Mouse (Mus musculus) urinary bladder, postnatal 14 days (tissue): ENCODE data around the gene Mllt10.
"Not testable (repeated sequence)": the region's sequence is repeated elsewhere in the genome, so short reads cannot be mapped to it uniquely, and the experiment has no call there.

ENCODE experiments used
- DNase-seq: peaks from one replicate; pipeline ENCODE4 v3.0.0; 2021; ENCODE audit warnings: low spot score

Gene Mllt10

DNA sequence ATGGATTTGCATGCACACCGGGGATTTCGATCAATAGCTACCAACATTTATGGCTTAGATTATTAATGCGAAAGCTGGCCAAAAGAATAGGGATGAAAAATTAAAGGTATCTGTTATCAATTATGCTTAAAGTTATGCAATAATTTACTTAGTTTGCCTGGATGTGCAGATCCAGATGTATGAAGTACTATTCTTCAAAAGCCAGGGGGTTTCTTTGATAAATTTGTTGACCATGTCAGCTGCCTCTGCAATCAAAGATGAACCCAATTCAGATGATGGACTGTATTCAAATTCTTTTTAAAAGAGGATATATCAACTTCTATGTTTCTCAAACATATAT is 3.2 kb upstream of the Mllt10 start:
- no peak for DNase-seq

DNA sequence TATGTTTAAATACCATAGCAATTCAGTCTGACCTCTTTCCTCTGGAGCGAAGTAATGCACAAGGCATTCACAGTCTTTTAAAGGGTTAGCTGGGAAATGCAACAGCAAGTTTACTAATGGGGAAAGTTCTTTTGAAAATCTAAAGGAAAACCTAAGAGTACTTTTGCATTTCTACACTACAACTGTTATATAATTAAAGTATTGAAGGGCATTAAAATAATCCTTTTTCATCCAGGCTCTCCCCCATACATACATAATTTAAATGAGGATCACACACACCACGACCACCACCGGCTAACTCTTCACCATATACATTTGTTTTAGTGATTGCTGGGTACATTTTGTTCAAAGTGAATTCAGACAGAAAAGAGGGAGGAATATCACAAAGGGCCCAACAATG is 2.5 kb upstream of the Mllt10 start:
- DNase-seq: no peak

DNA sequence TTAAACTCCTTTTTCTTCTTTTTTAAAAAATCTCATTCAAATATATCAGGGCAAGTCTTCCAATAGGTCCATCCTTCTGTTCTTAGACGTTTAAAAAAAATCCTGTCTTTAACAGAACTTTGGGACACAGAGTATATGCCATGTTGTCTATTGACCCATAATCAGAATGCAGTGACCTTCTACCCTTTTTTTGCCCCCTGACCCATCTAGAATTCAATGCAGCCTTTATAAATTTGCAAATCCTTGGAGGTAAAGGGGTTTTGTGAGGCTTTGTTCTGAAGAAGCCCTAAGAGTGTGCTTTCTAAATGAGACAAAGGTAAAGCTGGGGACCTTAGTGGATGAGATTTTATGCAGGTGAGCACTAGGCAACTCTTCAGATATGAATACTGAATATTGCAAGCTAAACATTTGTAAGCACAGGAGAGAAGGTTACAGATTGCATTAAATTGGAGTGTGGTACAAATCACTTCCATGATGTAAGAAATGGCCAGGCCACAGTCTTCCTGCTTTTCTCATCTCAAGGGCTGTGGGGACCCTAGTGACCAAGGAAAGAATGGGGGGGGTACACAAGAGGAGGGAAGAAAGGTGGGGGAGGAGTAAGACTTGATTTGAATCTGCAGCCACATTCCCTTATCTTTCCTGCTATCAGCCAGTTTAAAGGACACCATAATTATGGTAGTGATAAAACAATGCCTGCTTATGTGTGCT is 1.6 kb upstream of the Mllt10 start:
- DNase-seq: no peak

DNA sequence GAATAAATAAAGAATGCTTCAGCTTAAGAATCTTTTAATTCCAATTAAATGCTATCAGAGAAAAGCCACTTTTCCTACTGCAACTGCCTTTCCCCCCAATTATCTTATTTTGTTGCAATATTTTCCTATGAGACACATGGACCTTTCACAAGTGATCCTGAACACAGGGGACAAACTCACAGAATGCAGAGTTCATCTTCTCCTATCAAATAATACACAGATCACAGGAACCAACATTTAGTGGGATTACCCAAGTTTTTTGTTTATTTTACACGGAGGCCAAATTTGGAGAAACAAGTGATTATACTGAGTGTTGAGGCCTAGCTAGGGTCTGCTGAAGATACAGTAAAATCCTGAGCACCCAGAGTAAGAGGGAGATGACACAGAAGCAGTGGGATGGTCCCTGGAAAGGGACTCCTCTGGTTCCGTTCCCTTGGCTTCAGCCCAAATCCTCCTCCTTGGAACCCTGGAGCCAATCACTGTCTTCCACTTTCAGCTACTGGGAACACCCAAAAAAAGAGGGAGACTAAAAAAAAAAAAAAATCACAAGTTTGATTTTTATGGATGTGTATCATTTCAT is 996 bp upstream of the Mllt10 start:
- DNase-seq: peak; percentile 53

DNA sequence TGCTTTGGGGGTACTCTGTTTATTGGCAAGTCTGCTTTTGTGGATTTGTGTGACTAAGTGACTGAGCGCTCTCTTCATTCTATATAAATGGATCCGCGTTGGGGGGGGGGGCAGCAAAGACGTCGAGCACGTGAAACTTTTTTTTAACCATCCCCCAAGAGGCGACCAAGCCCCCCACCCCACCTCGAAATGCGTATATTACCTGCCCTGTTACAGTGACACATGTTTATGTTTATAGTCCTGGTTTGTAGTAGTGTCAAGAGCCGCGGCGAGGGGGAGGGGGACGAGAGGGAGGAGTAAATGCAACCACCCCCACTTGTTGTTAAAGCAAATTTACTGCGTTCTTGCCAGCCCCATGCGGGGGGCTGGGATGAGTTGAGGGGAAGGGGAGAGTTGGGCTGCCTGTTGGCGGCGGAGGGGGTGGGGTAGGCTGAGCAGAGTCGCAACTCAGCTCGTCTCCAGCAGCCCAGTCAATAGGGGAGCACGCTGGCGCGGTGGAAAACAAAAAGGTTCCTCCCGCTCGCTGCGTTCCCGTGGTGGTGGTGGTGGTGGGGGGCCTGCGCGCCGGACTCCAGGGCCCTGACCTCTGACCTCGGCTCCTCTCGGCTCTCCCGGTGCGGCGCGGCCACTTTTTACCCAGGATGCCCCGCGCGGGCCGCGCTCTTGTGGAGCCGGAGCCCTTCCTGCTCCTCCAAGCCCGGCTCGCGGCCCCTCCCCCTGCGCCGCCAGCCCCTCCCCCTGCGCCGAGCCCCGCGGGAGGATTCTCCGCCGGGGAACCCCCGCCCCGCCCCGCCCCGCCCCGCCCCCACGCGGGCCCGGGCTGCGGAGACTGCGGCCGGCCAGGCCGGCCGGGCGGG is 1.1 kb downstream of the Mllt10 start:
- peak; percentile 97 for DNase-seq

DNA sequence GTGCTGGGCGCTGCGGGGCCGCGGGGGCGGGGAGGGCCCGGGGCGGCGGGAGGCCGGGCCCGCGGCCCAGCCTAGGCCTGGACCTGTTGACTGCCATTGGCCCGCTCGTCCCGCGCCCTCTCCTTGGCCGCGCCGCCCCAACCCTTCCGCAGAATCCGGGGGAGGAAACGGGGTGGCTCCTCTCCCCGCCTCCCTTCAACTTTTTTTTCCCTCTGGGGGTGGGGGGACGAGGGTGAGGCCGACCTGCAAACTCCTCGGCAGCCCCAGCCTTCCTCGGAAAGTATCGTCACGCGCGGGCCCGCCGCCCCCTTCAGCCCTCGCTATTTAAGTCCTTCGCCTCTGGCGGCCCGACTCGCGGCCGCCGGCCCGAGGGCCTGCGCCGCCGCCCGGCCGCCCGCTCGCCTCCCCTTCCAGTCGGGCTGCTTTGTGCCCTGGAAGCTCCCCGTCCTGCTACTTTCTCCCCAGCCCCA is 1.8 kb downstream of the Mllt10 start:
- DNase-seq: peak; percentile 95

DNA sequence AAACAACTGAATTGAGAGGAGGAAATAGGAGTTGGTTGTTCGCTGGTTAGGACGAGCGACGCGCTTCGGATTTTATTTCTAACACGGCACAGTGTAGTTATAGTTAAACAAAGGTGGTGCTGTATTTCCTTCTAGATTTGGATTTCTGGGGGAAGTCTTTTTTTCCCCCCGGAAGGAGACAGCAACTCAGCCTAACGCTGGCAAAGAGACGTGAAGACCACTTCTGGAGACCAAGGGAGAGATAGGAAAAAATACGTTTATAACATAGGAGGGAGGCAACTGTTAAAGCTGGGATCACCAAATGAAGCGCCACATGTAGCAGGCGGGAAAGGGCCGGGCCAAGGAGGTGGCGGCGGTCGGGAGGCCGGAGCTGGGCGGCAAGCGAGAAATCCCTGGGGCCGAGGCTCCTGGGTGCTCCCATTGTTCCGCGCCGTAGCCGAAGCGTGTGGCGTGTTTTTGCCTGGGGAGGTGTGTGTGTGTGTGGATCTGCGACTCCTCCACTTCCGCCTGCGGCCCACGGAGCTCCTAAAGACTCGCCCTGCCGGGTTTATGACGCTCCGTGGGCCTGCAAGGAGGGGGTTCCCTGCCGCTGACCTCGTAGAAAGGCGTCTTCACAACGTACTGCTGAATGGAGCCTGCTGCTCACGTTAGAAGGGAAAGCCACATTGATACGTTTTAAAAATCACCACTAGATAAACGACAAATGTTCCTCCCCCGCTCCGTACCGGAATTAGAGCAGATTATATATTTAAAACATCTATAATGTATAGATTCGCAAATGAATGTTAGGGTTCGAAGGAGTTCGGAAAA is 2.5 kb downstream of the Mllt10 start:
- DNase-seq: peak; percentile 70

DNA sequence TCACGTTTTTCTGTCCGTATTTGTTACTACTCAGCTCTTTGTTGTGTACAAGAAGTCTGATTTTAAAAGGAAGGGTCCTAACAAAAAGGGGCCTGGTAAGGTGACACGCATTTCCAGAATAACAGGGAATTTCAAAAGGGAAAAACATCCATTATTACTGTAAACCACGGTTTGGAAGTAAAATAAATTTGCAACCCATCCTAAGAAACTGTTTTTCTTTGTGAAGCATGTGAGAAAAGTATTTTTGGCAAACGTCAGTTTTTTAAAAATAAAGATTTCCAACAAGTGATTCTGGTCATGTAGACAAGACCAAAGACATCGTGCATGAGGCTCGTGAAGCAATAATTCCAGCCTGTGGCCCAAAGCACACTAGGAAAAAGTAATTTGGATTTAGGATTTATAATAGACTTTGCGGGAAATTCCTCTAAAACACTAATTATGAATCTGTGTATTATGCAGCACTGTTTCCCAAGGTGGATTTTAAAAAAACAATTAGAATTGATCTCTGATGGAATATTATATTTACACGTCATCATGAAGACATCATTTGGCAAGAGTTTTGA is 3.2 kb downstream of the Mllt10 start:
- DNase-seq: no peak

DNA sequence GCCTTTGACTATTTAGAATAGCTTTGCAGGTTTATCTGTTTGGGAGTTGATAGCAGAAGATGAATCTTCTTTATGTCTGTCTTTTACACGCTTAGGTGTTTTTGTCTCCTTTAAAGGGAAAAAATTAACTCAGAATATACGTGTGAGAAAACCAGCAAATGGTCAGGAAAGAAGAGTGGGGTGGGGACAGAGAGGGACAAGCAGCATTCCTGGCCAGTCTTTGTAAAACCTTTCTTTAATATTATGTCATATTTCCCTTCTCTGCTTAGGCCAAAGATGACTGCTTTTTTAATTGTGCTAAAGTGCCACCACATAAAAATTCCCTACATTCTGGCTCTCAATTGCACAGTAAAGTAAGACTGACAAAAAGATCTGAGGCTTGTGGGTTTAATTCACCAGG is 4.0 kb downstream of the Mllt10 start:
- DNase-seq: no peak

DNA sequence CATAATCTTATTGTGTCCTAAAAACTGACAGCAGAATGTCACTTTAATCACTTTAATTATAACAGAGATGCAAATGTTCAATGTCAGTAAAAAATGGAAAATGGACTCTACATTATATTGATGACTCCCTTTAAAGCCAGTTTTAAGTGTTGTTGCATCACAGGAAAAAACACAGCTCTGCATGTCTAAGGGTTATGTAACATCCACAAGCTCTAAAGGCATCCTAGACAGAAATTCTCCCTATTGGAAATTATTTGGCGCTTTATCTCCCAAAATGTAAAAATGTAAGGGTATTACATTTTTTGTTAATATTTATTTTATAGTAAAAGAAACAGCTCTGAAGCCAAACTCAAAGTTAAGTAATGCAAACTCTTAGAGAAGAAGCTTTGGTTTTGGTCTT is 4.9 kb downstream of the Mllt10 start:
- DNase-seq: no peak

DNA sequence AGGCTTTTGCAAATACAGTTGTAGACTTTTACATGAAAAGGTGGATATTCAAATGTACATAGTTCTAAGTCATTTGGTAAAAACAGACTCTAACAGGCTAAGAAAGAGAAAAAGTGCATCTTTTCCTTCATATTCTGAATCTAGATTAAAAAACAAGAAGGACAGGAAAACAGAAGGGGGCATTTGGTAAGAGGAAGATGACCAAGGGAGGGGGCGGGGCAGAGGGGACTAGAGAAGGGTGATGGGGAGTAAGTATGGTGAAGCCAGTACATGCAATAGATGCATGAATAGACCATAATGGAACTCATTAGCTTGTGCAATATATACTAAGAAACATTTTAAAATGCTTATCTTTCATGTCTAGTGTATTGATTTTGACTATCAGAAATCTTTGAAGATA is 5.4 kb downstream of the Mllt10 start:
- DNase-seq: no peak

DNA sequence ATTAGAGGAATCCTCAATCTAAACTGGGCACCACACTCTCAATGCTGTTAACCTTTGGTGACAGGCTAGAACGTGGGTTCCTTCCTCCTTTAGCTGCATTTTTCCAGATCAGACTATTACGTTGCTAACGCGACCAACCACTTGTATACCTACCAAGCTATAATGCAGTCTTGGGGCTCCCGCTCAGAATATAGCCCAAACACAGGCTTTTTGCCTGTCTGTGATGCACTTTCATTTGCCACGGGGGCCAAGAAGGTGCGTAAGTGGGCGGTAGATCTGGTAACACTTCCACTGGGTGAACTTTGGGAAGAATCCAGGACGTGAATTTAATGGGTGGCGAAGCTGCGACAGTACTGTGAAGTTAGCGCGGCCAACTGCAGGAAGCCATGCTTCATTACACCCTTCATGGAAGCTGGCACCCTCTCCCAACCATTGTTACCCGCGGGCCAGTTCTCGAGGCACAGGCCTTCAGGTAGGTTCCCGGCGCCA is 8.8 kb downstream of the Mllt10 start:
- peak; percentile 53 for DNase-seq

DNA sequence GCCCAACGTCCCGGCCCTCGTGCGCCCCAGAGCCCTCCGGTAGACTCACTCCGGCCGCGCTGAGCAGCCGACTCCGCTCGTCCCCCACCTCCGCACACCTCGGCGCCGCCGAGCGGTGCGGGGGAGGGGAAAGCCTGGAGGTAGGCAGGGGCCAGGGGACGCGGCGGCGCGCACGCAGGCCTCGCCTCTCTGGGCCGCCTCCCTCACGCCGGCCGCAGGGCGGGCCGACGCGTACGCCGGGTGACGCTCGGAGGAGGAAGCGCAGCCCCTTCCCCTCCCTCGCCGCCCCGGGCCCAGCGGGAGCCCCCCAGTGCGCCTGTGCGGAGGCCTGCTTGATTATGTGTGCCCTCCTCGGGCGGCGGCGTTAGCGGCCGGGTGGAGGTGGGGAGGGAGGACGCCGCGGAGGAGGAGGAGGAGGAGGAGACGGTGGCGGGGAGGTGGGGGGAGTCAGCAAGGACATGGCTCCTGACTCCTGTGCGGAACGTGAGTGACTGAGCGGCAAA is 9.4 kb downstream of the Mllt10 start:
- peak; percentile 90 for DNase-seq

DNA sequence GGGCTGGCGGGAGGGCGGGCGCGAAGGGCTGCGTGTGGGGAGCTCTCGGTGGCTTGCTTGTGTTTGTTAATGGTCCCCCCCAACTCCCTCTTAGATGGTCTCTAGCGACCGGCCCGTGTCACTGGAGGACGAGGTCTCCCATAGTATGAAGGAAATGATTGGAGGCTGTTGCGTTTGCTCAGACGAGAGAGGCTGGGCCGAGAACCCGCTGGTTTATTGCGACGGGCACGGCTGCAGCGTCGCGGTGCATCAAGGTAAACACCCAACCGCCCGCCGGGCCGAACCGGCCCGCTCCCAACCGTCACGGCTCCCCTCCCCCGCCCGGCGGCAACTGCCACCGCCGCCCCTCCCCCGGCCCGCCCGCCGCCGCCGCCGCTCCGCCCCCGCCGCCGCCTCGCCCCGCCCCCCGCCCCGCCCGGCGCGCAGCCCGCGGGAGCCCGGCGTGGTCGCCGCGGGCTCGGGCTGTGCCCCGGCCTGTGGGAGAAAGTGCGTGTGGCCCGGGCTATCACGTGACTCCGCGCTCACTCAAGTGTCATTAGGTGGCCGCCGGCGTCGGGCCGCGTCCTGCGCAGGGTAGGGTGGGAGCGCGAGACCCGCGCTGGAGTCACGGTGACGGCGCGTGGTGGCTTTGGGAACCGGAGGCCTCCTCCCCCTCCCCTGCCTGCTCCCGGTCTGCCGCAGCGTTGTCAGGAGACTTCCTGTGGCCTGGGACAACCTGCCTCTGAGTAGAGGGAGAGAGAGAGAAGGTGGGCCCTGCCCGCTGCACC is 10.1 kb downstream of the Mllt10 start:
- peak; percentile 79 for DNase-seq

DNA sequence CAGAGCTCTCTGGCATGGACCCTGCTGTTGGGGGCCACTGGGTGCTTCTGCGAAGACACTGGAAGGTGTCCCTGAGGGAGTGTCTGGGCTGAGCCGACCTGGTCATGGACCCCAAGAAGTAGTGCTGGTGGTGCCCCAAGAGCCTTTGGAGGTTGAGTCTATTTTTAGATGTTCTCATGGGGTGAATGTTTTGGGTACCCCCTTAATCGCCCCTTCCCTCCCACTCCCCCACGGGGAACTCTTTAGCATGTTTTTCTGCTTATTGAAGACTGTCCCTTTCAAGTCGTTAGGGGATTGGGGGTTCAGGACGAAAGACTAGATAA is 10.6 kb downstream of the Mllt10 start:
- DNase-seq: no peak

DNA sequence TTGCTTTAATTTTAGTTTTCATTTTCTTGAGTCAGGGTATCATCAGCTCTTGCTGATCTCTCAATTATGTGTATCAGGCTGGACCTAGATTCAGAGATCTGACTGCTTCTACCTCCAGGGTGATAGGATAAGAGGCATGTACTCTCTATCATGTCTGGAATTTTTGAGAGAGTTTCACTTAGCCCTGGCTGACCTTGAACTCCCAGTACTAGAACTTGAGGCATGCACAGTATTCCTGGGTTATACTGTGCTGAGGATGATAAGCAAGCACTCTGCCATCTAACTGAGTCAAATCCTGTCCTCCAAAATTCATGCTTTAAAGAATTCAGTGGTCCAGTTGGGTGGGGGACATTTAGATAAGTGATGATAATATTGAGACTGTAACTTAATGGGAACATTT is 11.4 kb downstream of the Mllt10 start:
- no peak for DNase-seq

DNA sequence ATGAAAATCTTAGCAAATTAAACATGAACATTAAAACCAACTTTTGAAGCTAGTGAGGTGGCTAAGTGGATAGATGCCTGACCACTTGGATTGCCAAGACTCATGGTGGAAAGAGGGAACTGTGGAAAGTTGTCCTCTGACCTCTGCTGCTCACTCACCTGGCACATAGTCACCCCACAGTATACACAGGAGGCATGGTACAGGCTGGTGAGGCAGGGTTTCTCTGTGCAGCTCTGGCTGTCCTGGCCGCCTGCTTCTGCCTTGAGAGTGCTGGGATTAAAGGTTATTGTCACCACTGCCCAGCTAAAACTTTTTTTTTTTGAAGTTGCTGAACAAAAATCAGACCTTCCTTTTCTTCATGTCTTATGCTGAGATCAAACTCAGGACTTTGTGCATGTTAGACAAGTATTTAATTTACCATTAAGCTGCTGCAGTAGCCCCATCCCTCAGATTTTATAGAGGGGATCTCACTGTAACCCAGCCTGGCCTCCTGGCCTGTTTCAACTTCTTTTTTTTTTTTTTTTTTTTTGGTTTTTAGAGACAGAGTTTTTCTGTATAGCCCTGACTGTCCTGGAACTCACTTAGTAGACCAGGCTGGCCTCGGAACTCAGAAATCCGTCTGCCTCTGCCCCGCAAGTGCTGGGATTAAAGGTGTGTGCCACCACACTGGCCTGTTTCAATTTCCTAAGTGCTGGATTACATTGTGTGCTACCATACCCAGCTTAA is 13.2 kb downstream of the Mllt10 start:
- DNase-seq: no peak

DNA sequence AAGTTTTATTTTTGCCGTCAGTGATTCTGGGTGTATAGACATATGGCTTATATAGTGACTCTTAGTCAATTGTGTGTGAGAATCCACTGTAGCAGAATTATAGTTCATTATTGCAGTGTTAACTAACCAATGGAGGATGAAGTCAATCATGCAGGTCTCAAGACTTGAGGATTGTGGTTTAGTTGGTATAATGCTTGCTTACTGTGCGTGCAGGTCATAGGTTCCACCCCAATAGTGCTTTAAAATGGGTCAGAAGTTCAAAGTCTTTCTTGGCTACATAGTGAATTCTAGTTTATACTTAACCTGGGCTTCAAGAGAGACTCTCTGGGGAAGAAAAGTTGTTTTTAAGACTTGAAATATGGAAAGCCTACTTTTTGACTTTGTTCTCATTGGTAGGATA is 16.9 kb downstream of the Mllt10 start:
- DNase-seq: no peak

DNA sequence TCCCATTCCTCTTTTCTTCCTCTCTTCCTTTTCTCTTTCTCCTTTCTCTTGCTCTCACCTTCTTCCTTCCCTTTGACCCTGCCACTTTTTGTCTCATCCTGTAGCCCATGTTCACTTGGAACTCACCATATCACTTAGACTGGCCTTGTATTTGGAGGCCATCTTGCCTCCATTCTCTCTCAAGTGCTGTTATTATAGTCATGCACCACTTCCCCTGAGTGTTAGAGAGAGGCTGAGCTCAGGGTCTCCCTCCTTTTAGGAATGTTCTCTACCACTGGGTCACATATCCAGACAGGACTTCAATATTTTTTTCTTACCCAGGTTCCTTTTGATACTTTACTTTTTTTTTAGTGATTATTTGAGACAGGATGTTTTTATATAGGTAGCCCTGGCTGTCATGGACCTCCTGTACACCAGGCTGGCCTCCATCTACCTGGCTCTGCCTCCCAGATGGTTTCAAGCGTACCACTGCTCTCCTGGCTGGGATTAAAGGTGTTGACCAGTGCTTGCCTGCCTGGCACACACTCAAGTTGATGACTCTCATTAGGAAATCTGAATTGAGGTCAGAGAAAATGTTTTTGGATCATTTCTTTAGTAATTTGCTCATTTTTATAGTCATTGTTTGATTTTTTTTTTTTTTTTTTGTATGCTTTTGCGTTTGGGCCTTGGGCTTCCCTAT is 25.3 kb downstream of the Mllt10 start:
- DNase-seq: no peak

DNA sequence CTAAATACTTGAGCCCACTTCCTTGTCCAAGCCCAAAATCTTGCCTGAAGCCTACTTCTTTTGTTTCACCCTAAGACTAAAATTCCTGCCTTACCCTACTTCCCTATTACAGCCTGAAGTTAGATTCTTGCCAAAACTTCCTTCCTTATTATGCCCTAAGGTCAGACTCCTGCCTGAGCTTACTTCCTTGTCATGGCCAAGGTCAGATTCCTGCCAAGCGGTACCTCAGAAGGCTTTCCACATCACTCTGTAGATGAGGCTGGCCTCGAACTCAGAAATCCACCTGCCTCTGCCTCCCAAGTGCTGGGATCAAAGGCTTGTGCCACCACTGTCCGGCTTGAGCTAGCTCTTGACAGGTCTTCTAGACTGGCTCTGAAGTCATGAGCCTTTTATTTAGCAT is 32.7 kb downstream of the Mllt10 start:
- DNase-seq: not testable (repeated sequence)
